Mouse (Mus musculus) thymus, adult 2 months (tissue): ENCODE results near the gene Mlxipl.

ENCODE experiments used
- CTCF ChIP-seq: fragments of 200-500 bp; IDR thresholded peaks from 2 replicates; pipeline ENCODE4 v1.5.1; 2012; ENCODE audit warnings: mild to moderate bottlenecking, control low read depth, low read length, moderate library complexity, borderline replicate concordance; ENCODE audit not compliant: control insufficient read depth, poor library complexity, insufficient read depth; ENCODE audit errors: extremely low read depth
- POLR2A ChIP-seq: fragments of 200-500 bp; IDR thresholded peaks from 2 replicates; pipeline ENCODE4 v1.6.1; 2012; ENCODE audit warnings: mild to moderate bottlenecking, low read length, control low read depth, moderate library complexity; ENCODE audit not compliant: control insufficient read depth, poor library complexity, insufficient read depth; ENCODE audit errors: extremely low read depth

DNA sequence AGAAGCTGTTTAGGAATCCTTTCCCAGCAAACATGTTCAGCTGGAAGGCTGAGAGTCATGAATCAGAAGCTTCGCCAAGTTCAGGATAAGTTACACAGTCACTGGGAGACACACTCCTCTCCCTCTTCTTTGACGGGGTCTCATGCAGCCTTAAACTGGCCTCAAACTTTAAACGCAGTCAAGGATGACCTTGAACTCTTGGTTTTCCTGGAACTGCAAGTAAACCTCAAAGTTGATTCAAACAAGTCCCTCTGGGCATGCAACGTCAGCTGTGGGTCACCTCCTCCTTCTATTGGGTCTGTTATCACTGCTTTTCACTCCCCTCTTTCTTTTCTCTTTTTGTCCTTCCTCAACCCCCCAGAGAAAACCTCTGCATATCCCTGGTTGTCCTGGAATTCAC, 77.2 kb downstream of the Mlxipl start:
- TF ChIP-seq POLR2A (no peak), CTCF (no peak)
